Mouse (Mus musculus): ENCODE results near the gene Immp1l. TPM values are rescaled to one million over a fixed set of nuclear protein-coding genes. Genes with fewer than 3 reads are reported as not detected.
A peak's percentile ranks its signal among the peaks of the same experiment; 100 is the strongest.

The Immp1l gene
- total RNA-seq (2012; rRNA removed), result 32.5 and 40.7 TPM in 2 replicates
- total RNA-seq (2014; rRNA removed), result 103 and 107 TPM in 2 replicates
- polyA plus RNA-seq (2012; ENCODE audit: insufficient read length, low read depth), result 37.0 and 40.4 TPM in 2 replicates

GRCm38 (mm10) chr2:105903896-105904756 lies at the start of gene Immp1l, which contains the start of gene Elp4:
Immp1l (plus strand) TSS chr2:105904638.
Elp4 (minus strand) TSS chr2:105904564.
- Histone ChIP-seq H3K9me3 (replicated peaks; ENCODE audit: low read length) (no peaks in the 10 kb centered on the region), H3K4me2 (ENCODE audit: insufficient read depth, low read depth, poor library complexity, severe bottlenecking) (peak within 1 kb of the TSS; percentile 87), H3K79me2 (replicated peaks; ENCODE audit: control insufficient read depth, extremely low read depth, insufficient read depth, poor library complexity, severe bottlenecking) (peaks cover 4% of the 10 kb centered on the region; the same call in 1 of the 2 replicates), H3K4me1 (ENCODE audit: control insufficient read depth in 1 of 2, insufficient read depth in 2 of 2) (peaks cover 0 to 22% of the 10 kb centered on the region in 2 experiments; a peak in 2 of 4 replicates), H3K36me3 (replicated peaks in 1 of 2; ENCODE audit: control insufficient read depth in 1 of 2, insufficient read depth in 1 of 2, low read length in 1 of 2) (peaks cover 2 to 10% of the 10 kb centered on the region in 2 experiments), H3K27me3 (replicated peaks) (no peaks in the 10 kb centered on the region), H3K27ac (ENCODE audit: insufficient read depth, low read depth) (peak within 1 kb of the TSS; percentile 13; the same call in 1 of the 2 replicates), H3K4me3 (replicated peaks in 1 of 3; ENCODE audit: low read depth in 2 of 3, low read length in 2 of 3, poor library complexity in 1 of 3) (peak within 1 kb of the TSS; percentile 81 to 91 (median 84)), H3K9ac (ENCODE audit: insufficient read depth, low read depth) (peak within 1 kb of the TSS; percentile 66)
- DNase-seq (ENCODE audit: extremely low read depth), result peak; percentile 97
- dilution Hi-C loops (cut with MboI; ENCODE audit: extremely low pct_ligation_motif_present, extremely low pct_unique_long_range_greater_than_20kb, low sequenced_read_pairs), result no loop called here
- in situ Hi-C loops (cut with MboI; ENCODE audit: low pct_ligation_motif_present, low pct_unique_long_range_greater_than_20kb, low sequenced_read_pairs), result no loop called here
- TF ChIP-seq NRF1 (IDR thresholded peaks at IDR 0.05; ENCODE audit: low read depth, low read length), result peak; percentile 58; the same call in 1 of the 2 replicates
- 0 out of 2 replicates have a peak, but pooled peaks have one; percentile 6 for TF ChIP-seq BHLHE40 (IDR thresholded peaks at IDR 0.05; ENCODE audit: low read depth, low read length)
- TF ChIP-seq ETS1 (conservative IDR thresholded peaks at IDR 0.05; ENCODE audit: low read depth, low read length), result no peak
- TF ChIP-seq ZC3H11A (IDR thresholded peaks at IDR 0.05; ENCODE audit: low read depth, low read length), result no peak
- peak; percentile 94 for TF ChIP-seq CHD2 (IDR thresholded peaks at IDR 0.05; ENCODE audit: low read length)
- TF ChIP-seq KAT2A (IDR thresholded peaks at IDR 0.05; ENCODE audit: insufficient replicate concordance, low read length), result peak; percentile 78; the same call in 1 of the 2 replicates
- no peak for TF ChIP-seq PAX5 (IDR thresholded peaks at IDR 0.05; ENCODE audit: low read length)
- peak; percentile 71 for TF ChIP-seq POLR2A (IDR thresholded peaks at IDR 0.05; ENCODE audit: low read depth, low read length)
- TF ChIP-seq JUND (conservative IDR thresholded peaks at IDR 0.05; ENCODE audit: low read depth, low read length), result no peak
- TF ChIP-seq UBTF (IDR thresholded peaks at IDR 0.05; ENCODE audit: low read depth, low read length), result no peak
- TF ChIP-seq MYC (IDR thresholded peaks at IDR 0.05; ENCODE audit: low read depth, low read length), result no peak
- no peak for TF ChIP-seq USF2 (conservative IDR thresholded peaks at IDR 0.05; ENCODE audit: low read depth, low read length)
- peak; percentile 81 for TF ChIP-seq NELFE (IDR thresholded peaks at IDR 0.05; ENCODE audit: low read depth, low read length)
- no peak for TF ChIP-seq JUN (IDR thresholded peaks at IDR 0.05; ENCODE audit: insufficient read depth, low read depth, low read length)
- TF ChIP-seq ZKSCAN1 (IDR thresholded peaks at IDR 0.05; ENCODE audit: borderline replicate concordance, low read depth, low read length), result no peak
- TF ChIP-seq MAZ (IDR thresholded peaks at IDR 0.05; ENCODE audit: low read depth, low read length), result peak; percentile 96
- TF ChIP-seq RAD21 (IDR thresholded peaks at IDR 0.05; ENCODE audit: low read depth, low read length), result no peak
- TF ChIP-seq TCF12 (IDR thresholded peaks at IDR 0.05; ENCODE audit: low read depth, low read length), result peak; percentile 91
- peak; percentile 86; the same call in 1 of the 2 replicates for TF ChIP-seq SIN3A (IDR thresholded peaks at IDR 0.05; ENCODE audit: low read length)
- TF ChIP-seq ZNF384 (IDR thresholded peaks at IDR 0.05; ENCODE audit: low read depth, low read length), result no peak
- no peak for TF ChIP-seq EP300 (IDR thresholded peaks at IDR 0.05; ENCODE audit: low read length)
- TF ChIP-seq SMC3 (IDR thresholded peaks at IDR 0.05; ENCODE audit: low read depth, low read length), result no peak
- TF ChIP-seq MAFK (IDR thresholded peaks at IDR 0.05; ENCODE audit: insufficient replicate concordance, low read length), result no peak
- TF ChIP-seq GABPA (IDR thresholded peaks at IDR 0.05; ENCODE audit: insufficient replicate concordance, low read depth, low read length), result no peak
- peak; percentile 27; the same call in 1 of the 2 replicates for TF ChIP-seq ELF1 (IDR thresholded peaks at IDR 0.05; ENCODE audit: low read depth, low read length)
- TF ChIP-seq CHD1 (IDR thresholded peaks at IDR 0.05; ENCODE audit: low read depth, low read length), result no peak
- TF ChIP-seq MEF2A (IDR thresholded peaks at IDR 0.05; ENCODE audit: borderline replicate concordance, low read depth, low read length), result peak; percentile 55; the same call in 1 of the 2 replicates
- TF ChIP-seq MXI1 (IDR thresholded peaks at IDR 0.05; ENCODE audit: low read depth, low read length), result peak; percentile 59; the same call in 1 of the 2 replicates
- no peak for TF ChIP-seq RCOR1 (conservative IDR thresholded peaks at IDR 0.05; ENCODE audit: low read depth, low read length)
- TF ChIP-seq ZMIZ1 (IDR thresholded peaks at IDR 0.05; ENCODE audit: low read depth, low read length), result peak; percentile 81; the same call in 1 of the 2 replicates
- no peak for TF ChIP-seq E2F4 (IDR thresholded peaks at IDR 0.05; ENCODE audit: insufficient replicate concordance, low read depth, low read length)
- TF ChIP-seq TBP (conservative IDR thresholded peaks at IDR 0.05; ENCODE audit: low read depth, low read length), result peak; percentile 84
- TF ChIP-seq USF1 (IDR thresholded peaks at IDR 0.05; ENCODE audit: low read depth, low read length), result no peak
- TF ChIP-seq CTCF (conservative IDR thresholded peaks at IDR 0.05 in 1 of 2, IDR thresholded peaks at IDR 0.05 in 1 of 2; ENCODE audit: low read depth in 2 of 2, low read length in 2 of 2), result no peak
- TF ChIP-seq IRF4 (IDR thresholded peaks at IDR 0.05; ENCODE audit: low read depth, low read length), result 0 out of 2 replicates have a peak, but pooled peaks have one; percentile 10
- TF ChIP-seq POLR2AphosphoS2 (IDR thresholded peaks at IDR 0.05; ENCODE audit: low read depth, low read length), result peak; percentile 65; the same call in 1 of the 2 replicates
- TF ChIP-seq HCFC1 (IDR thresholded peaks at IDR 0.05; ENCODE audit: low read depth, low read length), result peak; percentile 81
